Mouse (Mus musculus) B cell, adult 67 days (primary cell): ENCODE measurements around the gene Ifi35. TPM values are rescaled to one million over a fixed set of nuclear protein-coding genes. Genes with fewer than 3 reads are reported as not detected.

Source experiments
- total RNA-seq, 2 experiments: library from RNA; stranded (reverse); gene quantifications; 4 replicates each; pipeline ENCODE4 v1.2.4; 2023

Gene Ifi35
- 10 to 100 TPM; 72.3 to 76.1 TPM for total RNA-seq

DNA sequence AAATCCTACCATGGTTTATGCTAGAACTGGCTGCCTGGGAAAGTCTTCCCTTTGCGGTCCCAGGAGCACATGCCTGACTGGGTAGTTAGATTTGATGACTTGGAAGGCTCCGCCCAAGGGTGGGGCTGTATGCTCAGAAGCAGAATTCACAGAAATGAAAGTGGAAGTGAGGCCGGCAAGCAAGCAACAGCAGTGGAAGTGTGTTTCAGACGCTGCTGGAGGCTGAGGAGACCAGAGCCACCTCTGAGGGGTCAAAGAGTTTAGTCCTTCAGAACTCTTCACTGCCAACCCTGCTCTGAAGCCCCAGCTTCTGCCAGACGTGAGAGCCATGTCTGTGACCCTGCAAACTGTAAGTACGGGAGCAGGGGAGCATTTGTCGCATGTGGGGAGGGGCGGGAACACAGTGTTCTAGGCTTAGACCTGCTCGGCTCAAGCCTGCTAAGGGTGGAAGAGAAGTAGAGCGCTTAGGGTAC is at the start of gene Ifi35:
TSS of gene Ifi35 (plus strand) at position 134 of the 473 bp plus-strand sequence.

DNA sequence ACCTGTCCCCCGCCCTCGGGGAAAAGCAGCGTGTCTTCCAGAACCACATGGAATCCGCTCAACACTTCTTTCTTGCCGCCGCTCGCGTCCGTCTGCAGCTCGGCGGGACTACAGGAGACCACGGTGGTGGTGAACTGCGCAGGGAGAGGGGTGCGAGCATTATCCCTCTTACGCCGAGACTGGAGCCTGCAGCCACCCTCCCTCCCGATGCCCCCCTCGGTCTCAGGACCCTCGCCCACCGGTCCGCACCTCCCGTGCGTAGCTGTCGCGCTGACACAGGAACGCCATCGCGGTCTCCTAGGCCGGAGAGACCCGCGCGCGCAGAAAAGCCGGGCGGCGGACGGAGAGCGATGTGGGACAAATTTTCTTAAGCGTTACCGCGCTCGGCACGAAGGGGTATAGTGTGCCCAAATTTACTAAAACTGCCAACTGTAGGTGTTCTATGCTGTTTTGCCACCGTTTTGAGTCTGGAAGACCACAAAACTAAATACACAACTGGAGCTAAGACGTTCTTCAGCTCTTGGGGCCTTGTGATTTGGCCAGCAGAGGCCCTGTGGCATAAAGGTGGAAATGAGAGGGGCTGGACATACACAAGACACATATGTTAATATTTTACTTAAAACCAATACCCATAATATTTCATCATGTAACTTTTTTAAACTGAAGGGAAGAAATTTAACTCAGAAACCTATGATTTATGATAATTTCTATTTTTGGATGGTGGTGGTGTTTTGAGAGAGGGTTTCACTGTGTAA is 30.9 kb upstream of the Ifi35 start, which contains the start of gene Aarsd1:
TSS of gene Aarsd1 (minus strand) at position 515 of the 755 bp plus-strand sequence.

DNA sequence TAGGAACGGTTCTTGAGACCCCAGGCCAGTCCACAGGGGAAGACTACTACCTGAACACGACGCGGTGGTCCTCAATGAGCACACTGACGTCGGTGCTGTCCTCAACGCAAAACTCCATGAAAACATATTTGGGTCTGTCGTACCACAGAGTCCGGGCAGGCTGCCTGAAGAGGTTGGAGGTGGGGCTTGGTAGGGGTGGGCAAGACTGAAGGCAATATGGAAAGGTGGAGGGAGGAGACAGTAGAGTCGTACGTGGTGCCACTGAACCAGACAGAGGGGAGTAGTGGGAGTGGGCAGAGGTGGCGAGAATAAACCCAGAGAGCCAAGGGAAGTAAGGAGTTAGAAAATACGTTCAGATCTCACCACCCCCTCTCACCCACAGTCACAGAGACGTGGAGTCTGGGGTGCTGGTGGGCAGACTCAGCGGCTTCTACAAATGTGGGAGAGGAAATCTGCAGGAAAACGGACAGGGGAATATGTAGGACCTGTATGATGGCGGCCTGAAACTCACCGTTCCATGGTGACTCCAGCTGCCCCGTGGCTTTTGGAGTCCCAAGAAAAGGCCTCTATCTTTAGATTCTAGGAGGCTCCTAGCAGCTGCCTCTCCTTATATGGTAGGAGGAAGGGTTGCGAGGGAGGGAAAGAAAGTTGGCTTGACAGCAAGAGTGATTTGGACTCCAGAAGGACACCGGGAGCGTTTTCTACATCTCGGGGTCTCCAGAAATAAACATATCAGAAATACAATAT is 23.9 kb upstream of the Ifi35 start, which contains the start of gene Gm27029:
TSS of gene Gm27029 (minus strand) at position 692 of the 747 bp plus-strand sequence.

DNA sequence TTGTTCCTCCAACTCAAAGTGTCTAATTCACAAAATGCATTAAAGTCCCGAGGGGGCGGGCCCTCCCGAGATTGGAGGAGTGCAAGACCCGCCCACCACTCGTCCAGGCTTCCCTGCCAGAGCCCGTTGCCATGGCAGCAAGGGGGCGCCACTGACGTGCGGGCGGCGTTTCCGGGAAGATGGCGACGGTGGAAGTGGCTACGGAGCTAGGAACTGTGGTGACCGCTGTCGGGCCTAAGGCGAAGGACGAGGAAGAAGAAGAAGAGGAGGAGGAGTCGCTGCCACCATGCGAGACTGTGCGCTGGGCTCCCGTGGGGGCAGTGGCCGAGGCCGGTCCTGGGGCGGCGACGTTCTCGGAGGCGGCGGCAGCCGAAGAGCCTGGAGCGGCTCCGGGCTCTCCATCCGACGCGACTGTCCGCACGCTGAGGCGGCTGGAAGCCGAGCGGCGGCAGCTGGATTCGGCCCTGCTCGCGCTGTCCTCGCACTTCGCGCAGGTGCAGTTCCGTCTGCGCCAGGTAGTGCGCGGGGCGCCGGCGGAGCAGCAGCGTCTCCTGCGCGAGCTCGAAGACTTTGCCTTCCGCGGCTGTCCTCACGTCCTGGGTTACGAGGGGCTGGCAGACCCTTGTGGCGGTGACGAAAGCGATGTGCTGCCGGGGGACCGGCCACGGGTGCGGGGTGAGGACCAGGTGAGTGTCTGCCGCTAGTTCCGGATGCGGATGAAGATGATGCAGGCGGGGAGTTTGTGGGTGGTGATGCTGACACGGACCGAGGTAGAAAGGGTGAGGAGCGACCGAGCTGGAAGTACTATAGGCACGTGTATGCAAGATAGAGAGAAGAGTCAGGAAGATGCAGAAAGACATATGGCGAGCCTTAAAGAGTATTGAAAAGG is 23.0 kb upstream of the Ifi35 start, which contains the start of the genes Rundc1 and Ptges3l:
TSS of gene Rundc1 (plus strand) at position 161 of the 889 bp plus-strand sequence.
TSS of gene Ptges3l (minus strand) at position 409 of the 889 bp plus-strand sequence.

DNA sequence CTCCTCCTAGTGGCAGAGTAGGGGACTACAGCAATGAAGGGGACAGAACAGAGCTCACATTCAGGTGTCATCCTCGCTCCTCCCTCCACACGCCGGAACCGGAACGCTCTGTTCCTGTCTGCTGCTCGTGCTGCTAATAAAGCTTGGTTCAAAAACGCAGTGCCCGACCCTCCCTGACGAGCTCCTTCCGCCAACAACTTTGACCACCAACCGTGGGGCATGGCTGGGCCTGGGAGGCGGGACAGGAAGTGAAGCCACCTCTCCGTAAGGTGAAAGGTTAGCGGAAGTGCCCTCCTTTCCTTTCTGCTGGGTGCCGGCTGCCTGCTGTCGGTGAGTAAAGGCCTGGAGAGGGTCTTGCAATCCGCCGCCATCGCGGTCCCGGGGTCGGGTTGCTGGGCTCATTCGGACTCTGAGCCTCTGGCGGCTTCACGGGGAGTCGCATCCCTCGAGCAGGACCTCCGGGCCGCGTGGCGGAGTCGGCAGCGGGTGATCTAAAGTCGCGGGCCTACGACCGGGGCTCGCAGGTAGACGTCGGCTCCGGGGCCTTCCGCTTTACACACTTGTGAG is 6.0 kb upstream of the Ifi35 start, which contains the start of gene Rpl27:
TSS of gene Rpl27 (plus strand) at position 172 of the 567 bp plus-strand sequence.

DNA sequence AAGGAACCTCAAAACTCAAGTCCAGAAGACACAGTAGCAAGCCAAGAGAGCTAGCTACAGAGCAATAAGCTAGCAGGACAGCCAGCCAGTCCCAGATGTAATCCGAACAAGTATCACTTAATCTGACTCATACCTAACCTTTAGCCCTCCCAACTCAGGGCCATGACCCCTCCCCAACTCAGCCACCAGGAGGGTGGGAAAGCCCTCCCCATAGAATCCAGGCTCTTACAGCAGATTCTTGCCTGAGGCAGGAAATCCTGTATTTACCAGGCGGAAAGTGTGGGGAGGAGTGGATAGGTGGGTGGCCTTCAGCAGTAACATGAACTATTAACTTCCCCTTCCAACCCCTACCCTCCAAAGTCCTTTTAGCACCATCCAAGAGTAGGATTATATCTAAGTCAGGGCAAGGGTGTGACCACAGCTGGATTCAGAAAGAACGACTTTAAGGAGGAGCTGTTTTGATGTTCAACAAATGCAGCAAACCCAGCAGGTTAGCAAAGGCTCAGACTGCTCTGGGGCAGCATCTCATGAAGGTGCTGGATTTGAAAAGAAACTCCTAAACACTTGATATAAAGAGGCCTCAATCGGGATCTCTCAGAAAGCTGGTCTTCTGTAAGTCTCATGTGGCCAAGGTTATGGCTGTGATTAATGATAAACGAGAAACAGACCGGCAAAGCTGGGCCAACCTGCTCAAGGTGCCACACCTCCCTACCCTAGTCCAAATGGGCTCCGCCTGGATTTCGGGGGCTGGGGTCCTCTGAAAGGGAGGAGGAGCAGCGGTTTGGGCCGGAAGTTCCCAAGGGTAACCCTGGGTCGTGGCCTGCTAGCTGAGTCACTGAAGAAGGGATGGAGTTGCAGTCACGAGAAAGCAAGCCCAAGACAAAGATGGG is 16.2 kb downstream of the Ifi35 start, which contains the start of gene Rnd2:
TSS of gene Rnd2 (plus strand) at position 789 of the 890 bp plus-strand sequence.

DNA sequence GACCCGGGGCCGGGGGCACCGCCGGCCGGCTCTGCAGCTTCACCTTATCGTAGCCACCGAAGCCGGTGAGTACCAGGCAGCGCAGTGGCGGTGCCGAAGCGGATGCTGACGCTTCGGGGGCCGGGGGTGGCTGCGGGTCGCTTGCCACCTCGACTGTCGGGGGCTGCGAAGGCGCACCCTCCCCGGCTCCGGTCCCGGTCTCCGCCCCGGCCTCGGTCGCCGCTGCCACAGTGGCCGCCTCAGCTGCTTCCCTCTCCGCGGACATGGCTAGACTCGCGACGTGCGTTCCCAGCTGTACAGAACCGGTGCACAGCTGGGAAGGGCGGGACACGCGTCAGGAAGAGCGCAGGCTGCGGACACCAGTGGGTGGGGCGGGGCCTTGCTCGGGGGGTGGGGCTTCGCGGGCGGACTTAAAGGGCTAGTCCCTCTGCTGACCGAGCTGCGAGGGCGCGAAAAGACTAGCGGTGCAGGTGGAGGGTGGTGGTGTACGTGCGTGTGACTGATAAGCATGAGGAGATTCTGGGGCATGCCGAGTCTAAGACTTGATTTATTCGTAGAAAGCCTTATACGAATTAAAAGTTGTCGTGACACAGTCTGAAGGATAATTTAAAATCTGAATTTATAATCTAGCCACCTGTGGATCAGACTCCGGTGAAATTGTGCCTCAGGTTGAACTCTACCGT is 17.8 kb downstream of the Ifi35 start, which contains the start of gene Vat1:
TSS of gene Vat1 (minus strand) at position 362 of the 683 bp plus-strand sequence.

Other genes with a start within 250 kb of the Ifi35 start
- gene Ezh1, start 221.9 kb upstream of the Ifi35 start, total RNA-seq, result 10 to 100 TPM; 89.5 to 93.8 TPM
- gene Ramp2, start 202.4 kb upstream of the Ifi35 start, total RNA-seq, result not detected
- 10 to 100 TPM; 69.8 to 82.7 TPM for gene Vps25, start 194.7 kb upstream of the Ifi35 start, total RNA-seq
- gene Wnk4, start 187.8 kb upstream of the Ifi35 start, total RNA-seq, result under 1 TPM; 0.20 to 0.77 TPM
- gene Cntd1, start 169.4 kb upstream of the Ifi35 start, total RNA-seq, result under 1 TPM in 1 of 2 experiments, not detected in 1; 0.29 TPM
- 10 to 100 TPM; 30.6 to 33.6 TPM for gene Coa3, start 169.3 kb upstream of the Ifi35 start, total RNA-seq
- gene Becn1, start 146.1 kb upstream of the Ifi35 start, total RNA-seq, result 100 to 1,000 TPM; 185 to 187 TPM
- 100 to 1,000 TPM; 143 to 148 TPM for gene Psme3, start 132.2 kb upstream of the Ifi35 start, total RNA-seq
- gene Aoc2, start 123.3 kb upstream of the Ifi35 start, total RNA-seq, result 10 to 100 TPM; 13.2 to 14.9 TPM
- gene Aoc3, start 117.8 kb upstream of the Ifi35 start, total RNA-seq, result under 1 TPM in 1 of 2 experiments, not detected in 1; 0.50 TPM
- not detected for gene G6pc, start 80.8 kb upstream of the Ifi35 start, total RNA-seq
- gene Aarsd1, start 30.8 kb upstream of the Ifi35 start, total RNA-seq, result 10 to 100 TPM; 30.7 to 36.3 TPM
- 1 to 10 TPM in 1 of 2 experiments, not detected in 1; 2.8 TPM for gene Gm27029, start 23.6 kb upstream of the Ifi35 start, total RNA-seq
- 10 to 100 TPM; 22.5 to 22.6 TPM for gene Rundc1, start 23.3 kb upstream of the Ifi35 start, total RNA-seq
- gene Ptges3l, start 23.1 kb upstream of the Ifi35 start, total RNA-seq, result 1 to 10 TPM; 1.9 to 2.6 TPM
- 100 to 1,000 TPM; 111 to 123 TPM for gene Rpl27, start 6.1 kb upstream of the Ifi35 start, total RNA-seq
- under 1 TPM in 1 of 2 experiments, not detected in 1; 0.52 TPM for gene Rnd2, start 16.6 kb downstream of the Ifi35 start, total RNA-seq
- 10 to 100 TPM; 18.7 to 19.2 TPM for gene Vat1, start 17.8 kb downstream of the Ifi35 start, total RNA-seq
- 1 to 10 TPM; 8.8 to 9.8 TPM for gene Brca1, start 103.5 kb downstream of the Ifi35 start, total RNA-seq
- gene Nbr1, start 103.7 kb downstream of the Ifi35 start, total RNA-seq, result 100 to 1,000 TPM; 128 to 161 TPM
- gene Tmem106a, start 133.8 kb downstream of the Ifi35 start, total RNA-seq, result 10 to 100 TPM in 1 of 2 experiments, 1 to 10 TPM in 1; 9.5 to 13.6 TPM
- not detected for gene Gm11634, start 150.8 kb downstream of the Ifi35 start, total RNA-seq
- 10 to 100 TPM; 57.8 to 65.9 TPM for gene Rdm1, start 178.8 kb downstream of the Ifi35 start, total RNA-seq
- 1 to 10 TPM; 2.2 to 4.6 TPM for gene Arl4d, start 217.1 kb downstream of the Ifi35 start, total RNA-seq